Mouse (Mus musculus) brain, embryonic 14.5 days (tissue): ENCODE measurements around the gene Cacna1d.

Source experiments
- CTCF ChIP-seq: fragments of 200-500 bp; IDR thresholded peaks from 2 replicates; pipeline ENCODE4 v1.5.1; 2012; ENCODE audit warnings: inconsistent platforms, mild to moderate bottlenecking, moderate library complexity, borderline replicate concordance; ENCODE audit not compliant: insufficient read depth, insufficient read length; ENCODE audit errors: extremely low read depth
- POLR2A ChIP-seq: fragments of 200-500 bp; IDR thresholded peaks from 2 replicates; pipeline ENCODE4 v1.6.1; 2012; ENCODE audit warnings: mild to moderate bottlenecking, inconsistent platforms, borderline replicate concordance; ENCODE audit not compliant: poor library complexity, insufficient read depth, insufficient read length, severe bottlenecking; ENCODE audit errors: extremely low read depth

GRCm38 (mm10) chr14:30311206-30311889 lies 179.9 kb downstream of the Cacna1d start:
- no peak for TF ChIP-seq CTCF
- no peak for TF ChIP-seq POLR2A
